Mouse (Mus musculus) frontal cortex, postnatal 14 days (tissue): ENCODE measurements around the gene Taf3.

ENCODE experiments used
- DNase-seq, 2 experiments: peaks; one replicate each; pipeline ENCODE4 v3.0.0; 2022; ENCODE audit warnings: low spot score in 2 of 2

Gene Taf3

DNA sequence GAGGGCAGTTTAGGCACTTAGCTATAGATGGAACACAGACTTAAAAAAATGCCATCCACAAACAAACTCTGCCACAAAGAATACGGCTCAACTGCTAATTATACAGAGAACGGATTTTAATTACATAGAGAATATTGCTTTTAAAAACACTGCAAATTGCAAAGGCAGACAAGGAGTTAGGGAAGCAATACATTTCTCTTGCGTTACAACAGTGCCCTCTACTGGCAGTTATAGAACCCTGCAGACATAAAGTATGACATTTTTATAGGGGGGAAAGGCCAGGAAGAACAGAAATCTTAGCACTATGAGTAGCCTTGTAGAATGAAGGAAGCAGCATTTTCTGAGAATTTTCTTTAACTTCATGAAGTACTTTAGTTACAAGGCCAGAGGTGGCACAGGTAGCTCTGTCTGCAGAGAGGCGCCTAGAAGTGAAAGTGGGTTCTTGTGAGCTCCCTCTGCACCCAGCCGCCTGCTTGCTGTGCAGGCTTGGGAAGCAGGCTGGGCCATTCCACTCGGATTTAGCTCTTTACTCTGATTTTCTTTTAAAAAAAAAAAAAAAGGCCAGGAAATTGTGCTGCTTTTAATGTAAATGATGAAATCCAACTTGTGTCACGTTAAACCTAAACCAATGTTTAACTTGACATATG lies 38.0 kb downstream of the Taf3 start:
- no peak for DNase-seq

GRCm38 (mm10) chr2:10009671-10010254 lies 38.6 kb downstream of the Taf3 start:
- no peak for DNase-seq

- DNase-seq = no peak
Observed at GRCm38 (mm10) chr2:10008593-10008992, 39.8 kb downstream of the Taf3 start.

- DNase-seq = no peak
Observed at GRCm38 (mm10) chr2:10004960-10005621, 43.3 kb downstream of the Taf3 start.

GRCm38 (mm10) chr2:10003358-10003757 lies 45.0 kb downstream of the Taf3 start:
- DNase-seq = no peak

DNA sequence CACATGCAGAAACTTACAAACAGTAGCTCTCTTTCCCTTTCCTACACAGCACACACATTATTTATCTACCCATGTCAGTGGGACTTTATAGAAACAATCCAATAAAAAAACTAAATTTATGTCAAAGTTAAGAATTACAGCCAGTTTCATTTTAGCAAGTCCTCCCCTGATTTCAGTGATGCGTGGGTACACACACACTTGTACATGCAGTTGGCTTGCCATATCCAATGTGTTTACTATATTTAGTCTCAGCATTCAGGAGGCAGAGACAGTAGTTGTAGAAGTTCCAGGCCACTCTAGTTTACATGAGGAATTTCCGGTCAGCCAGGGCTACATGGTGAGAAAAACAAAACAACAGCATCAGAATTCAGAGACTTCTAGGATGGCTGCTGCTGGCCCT lies 46.8 kb downstream of the Taf3 start:
- no peak for DNase-seq

- DNase-seq = no peak
Observed at GRCm38 (mm10) chr2:9997535-9997934, 50.9 kb downstream of the Taf3 start.

GRCm38 (mm10) chr2:9996111-9996510 lies 52.3 kb downstream of the Taf3 start:
- no peak for DNase-seq

- DNase-seq = no peak
Observed at GRCm38 (mm10) chr2:9990690-9991229, 57.6 kb downstream of the Taf3 start.

GRCm38 (mm10) chr2:9989649-9990547 lies 58.5 kb downstream of the Taf3 start:
- no peak for DNase-seq

DNA sequence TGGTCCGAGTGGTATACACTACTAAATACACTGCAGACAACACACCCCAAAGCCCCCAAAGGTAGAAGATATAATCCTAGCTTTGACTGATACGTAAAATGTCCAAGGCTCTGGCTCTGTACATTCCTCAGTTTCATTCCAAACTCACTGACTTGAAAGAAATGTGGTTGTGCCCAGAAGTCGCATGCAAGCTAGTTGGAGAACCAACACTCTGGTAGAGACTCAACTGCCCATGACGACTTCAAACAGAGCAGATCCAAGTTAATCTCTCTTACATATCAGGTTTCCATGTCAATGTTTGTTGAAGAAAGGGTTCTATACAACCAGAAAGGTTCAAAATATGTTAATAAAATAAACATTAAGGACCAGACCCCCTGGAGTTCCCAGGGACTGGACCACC lies 60.1 kb downstream of the Taf3 start:
- DNase-seq = no peak

GRCm38 (mm10) chr2:9985979-9986447 lies 62.4 kb downstream of the Taf3 start:
- DNase-seq = no peak

GRCm38 (mm10) chr2:9982446-9982845 lies 66.0 kb downstream of the Taf3 start:
- no peak for DNase-seq

GRCm38 (mm10) chr2:9971927-9972326 lies 76.5 kb downstream of the Taf3 start:
- DNase-seq = no peak

DNA sequence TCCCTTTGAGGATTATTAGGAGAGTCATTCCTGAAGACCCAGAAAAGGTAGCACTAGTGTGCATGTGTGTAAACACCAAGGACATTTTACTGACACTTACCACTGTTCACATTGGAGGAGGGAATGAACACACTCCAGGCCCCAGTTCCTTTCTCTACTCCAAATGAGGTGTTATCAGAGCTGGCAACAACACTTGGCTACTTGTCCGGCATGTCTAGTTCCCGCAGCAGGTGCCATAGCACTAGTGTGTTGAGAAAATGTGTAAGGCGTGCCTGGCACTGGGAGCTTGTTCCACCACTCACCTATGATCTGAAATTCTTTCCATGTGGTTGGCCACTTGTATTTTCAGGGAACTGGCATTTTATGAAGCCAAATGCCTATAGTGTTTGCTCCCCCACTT lies 77.8 kb downstream of the Taf3 start:
- no peak for DNase-seq

DNA sequence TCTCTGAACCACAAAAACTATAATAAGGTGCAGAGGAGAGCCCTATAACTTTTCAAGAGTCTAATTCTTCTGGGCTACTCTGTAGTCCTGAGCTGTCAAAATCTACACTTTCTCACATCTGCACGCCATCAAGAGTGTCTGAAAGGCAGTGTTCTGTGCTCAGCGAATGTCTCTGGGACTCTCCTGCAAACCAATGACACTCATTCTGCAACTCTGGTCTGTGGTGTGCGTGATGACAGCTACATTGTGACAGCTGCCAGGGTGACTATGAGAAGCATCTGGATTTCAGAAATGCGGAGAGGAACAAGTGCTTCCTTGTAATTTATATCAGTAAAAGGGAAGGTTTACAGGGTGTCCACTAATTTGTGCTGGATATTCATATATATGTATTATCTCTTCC lies 78.2 kb downstream of the Taf3 start:
- DNase-seq = no peak

DNA sequence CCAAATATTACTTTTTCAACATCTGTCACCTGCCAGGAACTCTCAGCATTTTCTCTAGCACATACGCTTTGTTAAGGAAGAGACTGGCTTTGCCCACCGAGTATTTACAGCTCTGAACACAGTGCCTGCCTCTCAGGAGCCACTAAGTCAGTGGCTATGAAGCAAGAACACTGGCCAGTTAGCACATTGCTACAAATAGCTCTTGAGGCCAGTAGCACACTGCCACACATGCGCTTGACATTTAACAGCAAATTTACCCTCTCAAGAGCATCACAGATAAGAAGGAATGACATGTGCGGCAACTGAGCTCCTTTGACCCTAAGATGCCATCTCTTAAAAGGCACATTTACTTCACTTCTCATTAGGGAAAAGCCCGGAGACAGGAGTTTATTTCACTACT lies 78.7 kb downstream of the Taf3 start:
- DNase-seq = no peak

- DNase-seq = no peak
Observed at GRCm38 (mm10) chr2:9966634-9967033, 81.8 kb downstream of the Taf3 start.

GRCm38 (mm10) chr2:9965608-9966007 lies 82.8 kb downstream of the Taf3 start:
- no peak for DNase-seq

DNA sequence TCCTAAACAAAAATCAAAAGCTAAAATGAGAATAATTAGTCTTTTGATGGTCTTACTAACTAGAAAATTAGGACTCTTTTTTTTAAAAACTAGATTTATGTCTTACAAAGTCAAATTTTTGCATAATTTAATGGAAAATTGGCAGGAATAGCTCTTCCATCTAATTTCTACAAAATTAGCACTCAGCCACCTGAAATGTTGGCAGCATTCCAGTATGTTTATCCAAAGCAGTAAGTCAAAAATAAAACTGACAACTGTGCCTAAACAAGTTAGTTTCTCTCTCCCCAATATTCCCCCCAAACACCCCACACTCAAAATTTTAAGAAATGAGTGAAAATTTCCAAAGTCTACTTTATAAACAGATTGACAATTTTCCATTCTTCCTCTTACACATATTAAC lies 85.5 kb downstream of the Taf3 start:
- no peak for DNase-seq

GRCm38 (mm10) chr2:9961708-9962107 lies 86.7 kb downstream of the Taf3 start:
- no peak for DNase-seq

GRCm38 (mm10) chr2:9958011-9958410 lies 90.4 kb downstream of the Taf3 start:
- DNase-seq = no peak
